Comparison of ENCODE assay signal across 20 mouse cellular contexts in the genomic region with DNA sequence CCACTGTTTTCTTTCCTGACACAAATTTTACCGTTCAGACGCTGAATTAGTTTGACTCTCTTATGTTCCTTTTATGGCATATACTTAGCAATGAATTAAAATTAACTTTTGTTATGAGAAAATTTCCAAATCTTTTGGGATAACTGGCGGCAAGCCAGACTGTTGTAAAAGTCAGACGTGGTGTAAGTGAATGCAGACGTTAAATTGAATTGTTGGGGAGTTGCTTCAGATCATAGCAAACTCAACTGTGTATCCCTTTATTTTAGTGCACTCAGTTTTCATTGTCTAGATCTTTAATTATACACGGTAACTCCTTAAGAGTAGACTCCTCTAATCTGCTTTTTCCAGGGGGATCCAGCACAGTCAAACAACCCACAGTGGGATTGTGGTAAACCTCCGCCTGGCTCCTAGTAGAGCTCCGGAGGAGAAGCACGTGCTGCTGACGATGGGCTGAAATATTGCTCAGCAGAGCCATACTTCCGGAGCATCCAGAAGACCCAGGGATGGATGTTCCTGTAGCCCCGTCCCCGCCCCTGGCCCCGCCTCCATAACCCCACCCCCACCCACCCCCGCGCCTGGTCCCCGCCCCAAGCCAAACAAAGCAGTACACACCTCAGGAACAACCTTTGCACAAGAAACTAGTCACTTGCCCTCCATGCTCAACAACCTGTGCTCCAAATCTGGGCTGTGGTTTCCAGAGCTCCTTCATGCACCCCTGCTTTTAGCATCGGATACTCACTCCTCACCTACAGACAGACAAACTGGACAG.
DNase-seq lines count a peak whose midpoint lies in the region; ATAC-seq and TF ChIP-seq lines count a peak whose summit lies in the region.
"Had no signal": no experiment of that assay in that cellular context is flagged by ENCODE, and none has a peak within 500 bp of the region (broad histone marks: within the 10 kb centered on the region; RNA-seq: fewer than 3 reads in every experiment).

No protein-coding gene starts in this region.

- no peak overlapping the region for H3K9ac ChIP-seq in kidney, embryonic 14.5 days (ENCODE audit: low read depth, low read length)
- no peak overlapping the region for H3K9ac ChIP-seq in liver, postnatal 0 days (replicated peaks)
- H3K9ac ChIP-seq: hindbrain, embryonic 12.5 days; liver, embryonic 14.5 days; stomach, embryonic 15.5 days had no signal

- no peaks in the 10 kb centered on the region for H3K36me3 ChIP-seq in kidney, embryonic 14.5 days (ENCODE audit: control insufficient read depth, insufficient read depth, low read length)
- H3K36me3 ChIP-seq in liver, postnatal 0 days (replicated peaks; ENCODE audit: insufficient read depth, low read length): no peaks in the 10 kb centered on the region
- H3K36me3 ChIP-seq: hindbrain, embryonic 12.5 days; stomach, embryonic 15.5 days had no signal

- peak; percentile 27 for DNase-seq in kidney, postnatal 10 days
- DNase-seq in R1 (ENCODE audit: low read depth, low spot score): peak; percentile 23
- DNase-seq in adipocyte (ENCODE audit: low spot score): peak; percentile 21
- peak; percentile 49 for DNase-seq in liver, postnatal 0 days
- DNase-seq in spleen, postnatal 10 days (ENCODE audit: low spot score in 2 of 2): no peak
- DNase-seq in spleen, postnatal 4 days (ENCODE audit: low spot score in 2 of 2): no peak
- DNase-seq: adrenal gland, adult 2 months; cerebellum, postnatal 10 days; heart, postnatal 10 days; kidney, postnatal 25 days; midbrain, embryonic 14.5 days had no signal

- ATAC-seq in kidney, embryonic 14.5 days (ENCODE audit: low FRiP score, low TSS enrichment): no peak
- ATAC-seq in liver, postnatal 0 days: peak; percentile 68
- ATAC-seq: inflammation-experienced regulatory T-cells, adult 6 months had no signal

- no peaks in the 10 kb centered on the region for H3K4me1 ChIP-seq in kidney, embryonic 14.5 days (ENCODE audit: control insufficient read depth, insufficient read depth, low read length)
- H3K4me1 ChIP-seq in liver, postnatal 0 days (ENCODE audit: insufficient read depth): peaks cover 4% of the 10 kb centered on the region; the same call in 1 of the 2 replicates
- H3K4me1 ChIP-seq: hindbrain, embryonic 12.5 days had no signal

- 67% methylated on average over 18 of the region's 18 CpGs for WGBS in kidney, embryonic 14.5 days
- 68% methylated on average over 18 of the region's 18 CpGs for WGBS in liver, postnatal 0 days (ENCODE audit: insufficient replicate concordance)

- no peak overlapping the region for H3K27ac ChIP-seq in kidney, embryonic 14.5 days (ENCODE audit: low read depth, low read length)
- 0 out of 2 replicates have a peak overlapping the region, but pooled peaks have one; percentile 48 for H3K27ac ChIP-seq in liver, postnatal 0 days (ENCODE audit: low read depth)
- H3K27ac ChIP-seq: heart, embryonic 10.5 days; hindbrain, embryonic 12.5 days; liver, embryonic 14.5 days; macrophage; stomach, embryonic 15.5 days had no signal

- no peak overlapping the region for H3K4me3 ChIP-seq in kidney, embryonic 14.5 days (ENCODE audit: low read length)
- no peak overlapping the region for H3K4me3 ChIP-seq in liver, postnatal 0 days (ENCODE audit: low read depth, low read length)
- H3K4me3 ChIP-seq: erythroblast, embryonic 14.5 days; heart, embryonic 10.5 days; hindbrain, embryonic 12.5 days; myocyte; stomach, embryonic 15.5 days had no signal

- no peaks in the 10 kb centered on the region for H3K9me3 ChIP-seq in kidney, embryonic 14.5 days (ENCODE audit: control insufficient read depth, low read length)
- H3K9me3 ChIP-seq in liver, postnatal 0 days (ENCODE audit: low read length): no peaks in the 10 kb centered on the region
- H3K9me3 ChIP-seq: heart, embryonic 10.5 days; hindbrain, embryonic 12.5 days; stomach, embryonic 15.5 days had no signal

- no peak overlapping the region for H3K4me2 ChIP-seq in kidney, embryonic 14.5 days (replicated peaks; ENCODE audit: low read depth, low read length)
- no peak overlapping the region for H3K4me2 ChIP-seq in liver, postnatal 0 days (ENCODE audit: low read depth, low read length)
- H3K4me2 ChIP-seq: hindbrain, embryonic 12.5 days; stomach, embryonic 15.5 days had no signal

- H3K27me3 ChIP-seq in kidney, embryonic 14.5 days (ENCODE audit: control insufficient read depth, insufficient read depth, low read length): no peaks in the 10 kb centered on the region
- H3K27me3 ChIP-seq in liver, postnatal 0 days (ENCODE audit: insufficient read depth, low read length): no peaks in the 10 kb centered on the region
- H3K27me3 ChIP-seq: hindbrain, embryonic 12.5 days; stomach, embryonic 15.5 days had no signal

- no peak for TF ChIP-seq EP300 in liver, postnatal 0 days (IDR thresholded peaks at IDR 0.05; ENCODE audit: low read depth)

- TF ChIP-seq CTCF in liver, postnatal 0 days (IDR thresholded peaks at IDR 0.05; ENCODE audit: low read depth): no peak

Comparison
In these comparisons a context has a peak if more than half of its experiments do, and no peak if none do; other contexts are left out.
1. DNase-seq: peak in kidney, postnatal 10 days (single experiment), R1 (single experiment), adipocyte (single experiment) and liver, postnatal 0 days (single experiment); none in spleen, postnatal 10 days (0 of 2) and spleen, postnatal 4 days (0 of 2).